In genomic region chr14:121606433-121606832, GRCm38 (mm10) we compare ENCODE assay signal across 10 mouse cellular contexts.
"Had no signal": no experiment of that assay in that cellular context is flagged by ENCODE, and none has a peak within 500 bp of the region (broad histone marks: within the 10 kb centered on the region; RNA-seq: fewer than 3 reads in every experiment).

No protein-coding gene starts in this region.

- H3K27ac ChIP-seq: kidney, embryonic 15.5 days; limb, embryonic 15.5 days; liver, embryonic 12.5 days; midbrain, embryonic 13.5 days had no signal

- H3K27me3 ChIP-seq: kidney, embryonic 15.5 days; limb, embryonic 15.5 days; liver, embryonic 12.5 days; midbrain, embryonic 13.5 days had no signal

- H3K9ac ChIP-seq: kidney, embryonic 15.5 days; limb, embryonic 15.5 days; liver, embryonic 12.5 days; midbrain, embryonic 13.5 days had no signal

- H3K4me3 ChIP-seq: kidney, embryonic 15.5 days; limb, embryonic 15.5 days; liver, embryonic 12.5 days; midbrain, embryonic 13.5 days had no signal

- H3K4me2 ChIP-seq: kidney, embryonic 15.5 days; limb, embryonic 15.5 days; liver, embryonic 12.5 days; midbrain, embryonic 13.5 days had no signal

- DNase-seq: kidney, postnatal 14 days; layer of hippocampus, adult 9-11 months; layer of hippocampus, postnatal 36 days; lung, postnatal 14 days; right cerebral cortex, postnatal 25 days; thymus, postnatal 4 days had no signal

- H3K4me1 ChIP-seq: kidney, embryonic 15.5 days; liver, embryonic 12.5 days had no signal

- ATAC-seq: liver, embryonic 12.5 days; midbrain, embryonic 13.5 days had no signal

- H3K36me3 ChIP-seq: liver, embryonic 12.5 days; midbrain, embryonic 13.5 days had no signal

- H3K9me3 ChIP-seq: kidney, embryonic 15.5 days; limb, embryonic 15.5 days; liver, embryonic 12.5 days; midbrain, embryonic 13.5 days had no signal
